Mouse (Mus musculus) T-helper 17 cell (primary cell): Measurements from ENCODE around the gene Grrp1.

Experiments used
- in situ Hi-C, 2 experiments: fragments of 300-600 bp; cut with MboI, MseI; formaldehyde crosslinking; loops; 1 replicate in 1 of 2; 2 replicates in 1 of 2; pipeline ENCODE4 v1.15.1; 2025; ENCODE audit warnings: high pct_unique_total_duplicates in 2 of 2

Gene Grrp1

DNA sequence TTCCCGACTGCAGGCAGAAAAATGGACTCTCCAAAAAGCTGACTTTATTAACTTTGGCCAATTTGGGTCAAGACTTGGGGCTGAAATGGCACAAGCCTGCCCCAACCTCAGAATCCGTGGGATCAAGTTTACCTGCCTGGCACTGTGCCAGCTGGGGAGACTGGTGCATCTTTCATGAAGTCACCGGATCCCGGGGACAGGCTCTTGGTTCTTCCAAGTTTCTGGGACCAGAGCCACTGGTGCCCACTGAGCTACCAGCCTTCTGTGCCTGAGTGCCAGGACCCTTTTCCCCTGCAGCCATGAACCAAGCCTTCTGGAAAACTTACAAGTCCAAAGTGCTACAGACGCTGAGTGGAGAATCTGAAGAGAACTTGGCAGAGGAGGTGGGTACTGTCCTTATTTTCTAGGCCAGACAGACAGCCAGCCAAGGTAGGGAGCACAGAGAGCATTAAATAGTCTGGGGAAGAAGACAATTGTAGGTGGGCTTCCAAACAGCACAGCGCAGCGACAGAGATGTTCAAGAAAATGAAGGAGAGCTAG, 7.1 kb downstream of the Grrp1 start, which contains the start of gene Gm30191:
Gene Gm30191 (plus strand): TSS at position 217 of the 540 bp plus-strand sequence.
- in situ Hi-C loops, result loop anchor here in 1 of 2 experiments (5.0 kb wide), 1 partner anchor 46 kb away; no protein-coding TSS in a partner anchor

GRCm38 (mm10) chr4:134246256-134246655, 7.7 kb downstream of the Grrp1 start:
- in situ Hi-C loops, result loop anchor here in 1 of 2 experiments (5.0 kb wide), 1 partner anchor 46 kb away; no protein-coding TSS in a partner anchor

- in situ Hi-C loops, result loop anchor here in 1 of 2 experiments (5.0 kb wide), 1 partner anchor 47 kb away; no protein-coding TSS in a partner anchor
These were observed 8.6 kb downstream of the Grrp1 start, which contains the start of gene Zfp593 for GRCm38 (mm10) chr4:134245148-134245843. Zfp593 (minus strand) TSS chr4:134245592.

- in situ Hi-C loops, result no loop called here
These were observed 10.2 kb downstream of the Grrp1 start, which contains the start of gene E130218I03Rik for GRCm38 (mm10) chr4:134243516-134244250. E130218I03Rik (plus strand) TSS chr4:134243662.

DNA sequence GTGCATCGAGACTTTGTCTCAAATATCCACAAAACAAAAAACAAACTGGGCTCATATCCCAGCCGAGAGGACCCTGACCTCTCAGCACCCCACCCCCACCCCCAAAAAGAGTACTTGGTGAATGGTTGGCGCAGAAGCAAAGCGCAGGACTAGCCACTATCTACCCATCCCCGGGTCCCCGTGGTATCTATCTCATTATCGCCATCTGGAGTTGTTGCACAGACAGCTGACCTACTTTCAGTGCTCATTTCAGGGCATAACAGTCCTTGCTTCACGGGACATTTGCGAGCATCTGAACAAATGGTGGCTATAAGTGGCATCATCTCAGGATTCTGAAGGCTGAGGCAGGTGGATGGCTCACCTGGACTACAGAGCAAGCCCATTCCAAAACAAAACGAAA, 15.2 kb downstream of the Grrp1 start:
- in situ Hi-C loops, result no loop called here

- in situ Hi-C loops, result no loop called here
These were observed 15.6 kb downstream of the Grrp1 start, which contains the start of gene Cnksr1 for GRCm38 (mm10) chr4:134238279-134238651. Cnksr1 (minus strand) TSS chr4:134238399.

GRCm38 (mm10) chr4:134237582-134238278, 16.2 kb downstream of the Grrp1 start:
- in situ Hi-C loops, result no loop called here

- in situ Hi-C loops, result loop anchor here in 1 of 2 experiments (5.0 kb wide), 1 partner anchor 38 kb away; no protein-coding TSS in a partner anchor
These were observed 19.0 kb downstream of the Grrp1 start for GRCm38 (mm10) chr4:134234876-134235275.

GRCm38 (mm10) chr4:134230431-134230830, 23.5 kb downstream of the Grrp1 start:
- in situ Hi-C loops, result loop anchor here in 1 of 2 experiments (5.0 kb wide), 1 partner anchor 33 kb away; no protein-coding TSS in a partner anchor

DNA sequence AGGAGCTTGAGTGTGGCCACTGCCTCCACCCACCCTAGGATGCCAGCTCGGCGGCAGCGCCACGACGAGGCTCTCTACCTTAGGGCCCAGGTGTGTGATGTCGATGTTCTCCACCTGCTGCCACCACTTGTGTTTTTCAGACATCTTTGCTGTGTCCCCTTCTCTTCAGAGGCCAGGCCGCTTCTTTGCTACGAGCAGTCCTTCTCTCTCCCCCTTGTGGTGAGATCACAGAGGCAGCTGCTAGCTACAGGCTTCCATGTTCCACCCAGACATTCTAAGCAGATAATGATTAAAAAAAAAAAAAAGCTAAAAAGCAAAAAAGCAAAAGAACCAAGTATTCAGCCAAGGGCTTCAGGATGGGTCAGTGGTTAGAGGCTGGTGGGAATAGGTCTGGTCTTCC, 26.7 kb downstream of the Grrp1 start, which contains the start of gene Catsper4:
Gene Catsper4 (minus strand): TSS at position 190 of the 400 bp plus-strand sequence.
- in situ Hi-C loops, result no loop called here

- in situ Hi-C loops, result no loop called here
These were observed 30.9 kb downstream of the Grrp1 start for GRCm38 (mm10) chr4:134222793-134223600.

DNA sequence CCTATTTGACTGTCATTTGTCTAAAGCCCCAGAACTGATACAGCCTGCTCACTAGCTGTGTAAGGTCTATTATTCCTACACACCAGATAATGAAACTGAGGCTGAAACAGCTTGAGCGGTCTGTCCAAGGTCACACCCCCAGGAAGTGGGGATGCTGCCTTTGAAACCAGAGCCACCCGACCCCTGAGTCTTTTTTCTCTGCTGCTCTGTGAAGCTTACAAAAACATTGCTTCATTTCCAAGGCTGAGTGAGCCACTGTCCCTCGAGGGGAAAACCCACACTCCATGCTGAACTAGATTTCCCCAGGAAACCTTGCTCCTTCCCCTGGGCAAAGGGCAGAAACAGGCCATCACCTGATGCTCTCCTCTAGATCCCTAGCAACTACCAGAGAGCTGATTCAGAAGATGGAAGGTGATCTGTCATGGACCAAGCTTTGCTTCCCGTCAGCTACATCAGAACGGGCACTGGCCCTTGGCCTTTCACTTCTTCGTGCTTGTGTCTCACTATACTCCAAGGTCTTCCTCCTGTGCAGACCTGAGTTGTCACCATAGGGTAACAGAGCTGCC, 47.3 kb downstream of the Grrp1 start:
- in situ Hi-C loops, result no loop called here

DNA sequence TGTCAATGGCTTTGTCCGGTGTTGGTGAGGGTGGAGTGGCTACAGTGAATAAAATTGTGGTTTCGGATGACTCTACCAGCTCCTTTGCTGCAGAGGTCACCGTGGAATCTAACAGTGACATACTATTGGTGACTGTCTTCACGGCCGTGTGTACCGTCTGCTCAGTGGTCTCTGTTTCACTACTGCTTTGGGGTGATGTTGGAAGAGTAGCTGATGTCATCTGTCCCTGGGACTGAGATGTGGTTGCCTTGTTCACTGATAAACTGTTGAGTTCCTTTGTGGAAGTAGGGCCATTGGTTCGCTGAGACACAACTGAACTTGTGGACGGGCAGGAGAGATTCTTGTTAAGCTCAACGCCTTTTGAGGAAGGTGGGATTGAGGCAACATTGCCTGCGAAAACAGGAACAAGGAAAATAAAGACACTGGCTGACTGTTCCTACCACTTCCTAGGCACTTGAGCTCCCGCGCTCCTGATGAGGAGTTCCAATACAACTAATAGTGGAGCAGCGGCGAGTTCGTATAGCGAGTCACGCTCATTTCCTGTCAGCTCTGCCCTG, 50.5 kb downstream of the Grrp1 start:
- in situ Hi-C loops, result no loop called here

DNA sequence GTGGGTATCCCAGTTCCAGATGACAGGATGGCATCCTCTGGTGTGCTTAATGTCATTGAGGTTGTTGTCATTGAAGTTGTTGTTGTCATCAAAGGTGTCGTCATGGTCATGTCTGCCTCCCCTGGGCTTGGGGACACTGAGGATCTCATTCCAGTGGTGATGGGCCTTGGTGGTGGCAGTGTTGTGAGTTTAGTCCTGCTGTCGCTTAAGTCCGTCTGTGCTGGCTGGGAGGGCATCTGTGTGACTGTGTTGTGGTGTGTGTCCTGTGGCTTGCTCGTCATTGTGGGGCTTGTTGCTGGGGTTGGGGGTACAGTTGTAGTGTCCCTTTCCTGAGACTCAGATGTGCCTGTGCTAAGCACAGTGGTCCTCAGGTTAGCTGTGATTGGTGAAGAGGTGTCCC, 51.0 kb downstream of the Grrp1 start, which contains the start of gene Gm7534:
Gene Gm7534 (minus strand): TSS at position 101 of the 400 bp plus-strand sequence.
- in situ Hi-C loops, result no loop called here
